Mouse (Mus musculus): ENCODE data around the gene Celf5.

Celf5 gene

DNA sequence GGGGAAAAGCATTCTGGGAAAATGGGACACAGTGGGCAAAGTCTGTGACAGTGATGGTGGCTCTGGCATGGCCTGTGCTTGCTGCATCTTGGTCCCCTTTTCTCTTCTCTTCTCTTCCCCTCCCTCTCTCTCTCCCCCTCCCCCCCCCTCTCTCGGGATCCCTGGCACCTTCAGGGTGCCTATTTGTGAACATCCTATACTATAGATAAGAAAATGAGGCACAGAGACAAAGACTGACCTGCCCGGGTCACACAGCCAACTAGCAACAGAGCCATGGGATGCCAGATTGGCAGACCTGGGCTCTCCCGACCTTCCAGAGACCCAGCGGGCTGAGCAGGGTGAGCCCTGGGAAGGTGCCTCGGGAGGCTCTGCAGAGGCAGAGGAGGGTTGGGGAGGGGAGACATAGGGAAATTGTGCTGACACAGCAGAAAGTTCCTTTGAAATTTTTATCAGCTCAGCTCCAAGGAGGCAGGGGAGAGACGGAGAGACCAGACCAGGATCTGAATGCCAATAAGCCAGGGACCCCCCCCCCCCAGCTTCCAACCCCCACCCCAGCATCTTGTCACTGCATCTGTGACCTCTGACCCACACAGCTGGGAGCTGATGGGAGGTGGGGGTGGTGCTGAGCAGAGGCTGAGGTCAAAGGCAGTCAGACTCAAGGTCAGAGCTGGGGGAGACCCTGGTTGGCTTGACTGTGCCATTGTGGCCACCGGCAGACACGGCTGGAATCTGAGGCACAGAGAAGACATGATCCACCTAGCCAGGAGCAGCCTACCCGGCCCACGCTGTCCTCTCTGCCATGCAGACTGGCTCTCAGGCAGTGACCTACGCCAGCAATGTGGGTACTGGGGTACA, 64.1 kb downstream of the Celf5 start:
- peak in 1 of 2 experiments; percentile 23 for DNase-seq (ENCODE audit: inconsistent age in 2 of 2, low spot score in 1 of 2)

DNA sequence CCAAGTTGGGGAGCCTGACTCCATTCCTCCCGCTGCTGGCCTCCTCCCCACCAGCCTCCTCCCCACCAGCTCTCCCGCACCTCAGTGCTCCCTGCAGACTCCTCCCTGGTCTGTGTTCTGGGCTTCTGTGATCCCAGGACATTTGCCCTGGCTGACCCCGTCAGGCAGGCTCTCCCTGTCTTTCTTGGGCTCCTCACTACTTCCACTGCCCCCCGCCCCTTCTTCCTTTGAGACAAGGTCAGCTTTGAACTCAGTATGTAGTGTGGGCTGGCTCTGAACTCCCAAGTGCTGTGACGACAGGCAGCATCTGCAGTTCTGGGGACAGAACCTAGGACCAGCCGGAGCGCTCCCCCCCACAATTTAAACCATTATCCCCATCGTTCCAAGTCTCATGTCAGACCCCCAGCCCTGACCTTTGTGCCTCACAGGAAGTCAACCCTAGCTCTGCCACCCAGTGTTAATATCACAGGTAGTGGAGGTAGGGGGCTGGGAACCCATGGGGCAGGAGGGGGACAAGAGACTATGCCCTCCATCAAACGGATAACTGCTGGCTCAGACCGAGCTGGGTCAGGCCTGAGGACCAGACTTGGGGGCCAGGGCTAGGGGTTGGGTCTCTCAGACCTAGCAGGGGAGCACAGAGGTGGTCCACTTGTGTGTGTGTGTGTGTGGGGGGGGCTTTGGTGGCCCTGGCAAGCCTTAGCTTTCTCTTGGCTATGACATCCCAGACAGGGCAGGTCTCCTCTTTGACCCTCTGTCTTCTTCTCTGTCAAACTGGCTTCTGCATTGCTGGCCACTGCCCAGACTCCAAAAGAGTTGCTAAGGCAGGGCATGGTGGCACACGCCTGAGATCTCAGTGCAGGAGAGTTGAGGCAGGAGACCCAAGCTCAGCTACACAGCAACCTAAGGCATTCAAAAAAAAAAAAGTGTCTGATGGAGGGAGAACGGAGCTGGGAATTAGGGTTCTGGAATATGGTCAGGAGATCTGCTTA, 65.0 kb downstream of the Celf5 start:
- peak in 1 of 2 experiments; percentile 11 for DNase-seq (ENCODE audit: inconsistent age in 2 of 2, low spot score in 1 of 2)

DNA sequence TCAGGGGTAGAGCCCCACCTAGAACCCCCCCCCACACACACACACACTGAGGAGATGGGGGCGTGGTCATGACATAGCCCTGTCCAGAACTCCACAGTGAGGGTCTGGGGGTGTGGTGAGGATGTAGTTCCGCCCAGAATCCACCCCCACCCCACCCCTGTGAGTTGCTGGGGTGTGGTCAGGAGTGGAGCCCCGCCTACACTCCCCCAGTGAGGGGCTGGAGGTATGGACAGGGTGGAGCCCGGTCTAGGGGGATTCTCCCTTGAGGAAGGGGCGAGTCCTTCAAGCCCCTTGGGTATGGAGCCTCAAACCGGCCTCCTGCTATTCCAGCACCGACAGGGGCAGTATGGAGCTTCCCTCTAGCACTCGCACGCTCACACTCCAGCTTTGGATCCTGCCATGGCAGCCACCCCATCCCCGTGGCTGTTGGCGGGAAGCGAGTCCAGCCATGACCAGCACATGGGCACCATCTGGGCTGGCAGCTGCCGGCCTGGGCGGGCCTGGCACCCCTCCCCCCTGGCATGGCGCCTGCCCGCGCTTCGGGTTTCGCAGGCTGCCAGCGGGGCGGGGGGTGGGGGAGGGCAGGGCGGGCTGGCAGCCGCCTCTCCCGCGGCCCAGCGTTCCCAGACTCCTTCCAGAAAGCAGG, 65.8 kb downstream of the Celf5 start:
- peak; percentile 83 to 92 for DNase-seq (ENCODE audit: inconsistent age in 2 of 2, low spot score in 1 of 2)

DNA sequence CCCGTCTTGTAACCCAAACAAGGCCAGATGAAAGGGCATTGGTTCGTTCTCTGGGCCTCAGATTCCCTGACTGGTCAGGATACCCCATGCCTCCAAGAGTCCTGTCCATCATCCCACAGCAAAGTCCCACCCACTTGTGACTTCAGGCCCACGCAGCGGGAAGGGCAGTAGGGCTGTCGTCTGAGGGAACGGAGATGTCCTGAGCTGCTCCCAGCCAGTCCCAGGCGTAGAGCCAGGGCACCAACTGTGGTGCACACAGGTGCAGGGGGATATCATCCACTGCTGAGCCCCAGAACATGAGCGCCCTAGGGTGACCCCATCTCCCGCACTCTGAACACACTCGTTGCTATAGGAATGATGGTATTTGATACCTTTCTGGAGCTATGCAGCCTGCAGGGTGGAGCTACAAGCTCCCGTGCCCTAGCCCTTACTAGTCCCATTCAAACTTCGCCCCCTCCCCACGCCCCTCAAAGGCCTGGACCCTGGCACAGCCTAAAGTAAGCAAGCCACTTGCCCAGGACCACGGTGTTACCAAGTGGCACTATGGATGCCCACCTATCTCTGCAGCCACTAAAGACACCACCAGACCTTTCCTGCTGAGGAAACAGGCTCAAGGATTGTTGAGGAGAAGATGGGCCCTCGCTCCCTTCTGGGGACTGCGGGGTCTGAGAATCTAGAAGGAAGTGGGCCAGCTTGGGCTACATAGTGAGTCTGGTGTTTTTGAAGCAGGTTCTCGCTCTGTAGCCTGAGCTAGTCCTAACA, 66.8 kb downstream of the Celf5 start:
- peak; percentile 44 to 68 for DNase-seq (ENCODE audit: inconsistent age in 2 of 2, low spot score in 1 of 2)

DNA sequence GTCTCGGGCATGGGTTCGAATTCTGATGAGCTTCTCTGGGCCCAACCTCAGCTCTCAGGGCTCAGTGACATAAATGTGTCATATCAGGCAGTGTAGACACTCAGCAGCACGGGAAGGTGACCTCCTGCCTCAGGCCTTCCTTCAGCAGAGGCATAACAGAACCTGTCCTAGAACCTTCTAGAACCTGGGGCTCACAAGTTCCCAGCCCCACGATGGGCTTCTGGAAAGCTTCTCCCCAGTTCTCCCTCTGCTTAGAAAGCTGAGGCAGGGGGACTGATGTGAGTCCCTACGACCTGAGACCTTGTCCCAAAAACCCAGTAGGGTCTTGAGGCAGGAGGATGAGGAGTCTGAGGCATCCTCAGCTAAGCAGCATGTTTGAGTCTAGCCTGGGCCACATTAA, 67.4 kb downstream of the Celf5 start:
- peak in 1 of 2 experiments; percentile 71 for DNase-seq (ENCODE audit: inconsistent age in 2 of 2, low spot score in 1 of 2)

DNA sequence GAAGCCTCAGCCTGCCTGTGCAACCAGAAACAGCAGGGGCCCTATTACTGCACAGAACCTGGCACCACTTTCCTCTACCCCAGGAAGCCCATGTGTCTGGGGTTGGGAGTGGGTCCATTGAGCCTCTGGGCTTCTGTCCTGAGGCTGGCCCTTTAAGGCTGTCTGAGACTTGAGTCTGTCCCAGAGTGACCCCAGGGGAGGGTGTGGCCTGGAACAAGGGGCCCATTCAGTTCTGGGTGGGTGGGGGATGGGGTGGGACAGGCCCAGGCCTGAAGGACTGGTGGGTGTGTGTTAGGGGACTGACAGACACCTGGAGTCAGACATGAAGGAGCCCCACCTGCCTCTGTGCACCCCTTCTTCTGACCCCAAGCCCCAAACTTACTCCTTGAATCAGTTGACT, 67.8 kb downstream of the Celf5 start:
- DNase-seq (ENCODE audit: inconsistent age in 2 of 2, low spot score in 1 of 2), result peak in 1 of 2 experiments; percentile 49

DNA sequence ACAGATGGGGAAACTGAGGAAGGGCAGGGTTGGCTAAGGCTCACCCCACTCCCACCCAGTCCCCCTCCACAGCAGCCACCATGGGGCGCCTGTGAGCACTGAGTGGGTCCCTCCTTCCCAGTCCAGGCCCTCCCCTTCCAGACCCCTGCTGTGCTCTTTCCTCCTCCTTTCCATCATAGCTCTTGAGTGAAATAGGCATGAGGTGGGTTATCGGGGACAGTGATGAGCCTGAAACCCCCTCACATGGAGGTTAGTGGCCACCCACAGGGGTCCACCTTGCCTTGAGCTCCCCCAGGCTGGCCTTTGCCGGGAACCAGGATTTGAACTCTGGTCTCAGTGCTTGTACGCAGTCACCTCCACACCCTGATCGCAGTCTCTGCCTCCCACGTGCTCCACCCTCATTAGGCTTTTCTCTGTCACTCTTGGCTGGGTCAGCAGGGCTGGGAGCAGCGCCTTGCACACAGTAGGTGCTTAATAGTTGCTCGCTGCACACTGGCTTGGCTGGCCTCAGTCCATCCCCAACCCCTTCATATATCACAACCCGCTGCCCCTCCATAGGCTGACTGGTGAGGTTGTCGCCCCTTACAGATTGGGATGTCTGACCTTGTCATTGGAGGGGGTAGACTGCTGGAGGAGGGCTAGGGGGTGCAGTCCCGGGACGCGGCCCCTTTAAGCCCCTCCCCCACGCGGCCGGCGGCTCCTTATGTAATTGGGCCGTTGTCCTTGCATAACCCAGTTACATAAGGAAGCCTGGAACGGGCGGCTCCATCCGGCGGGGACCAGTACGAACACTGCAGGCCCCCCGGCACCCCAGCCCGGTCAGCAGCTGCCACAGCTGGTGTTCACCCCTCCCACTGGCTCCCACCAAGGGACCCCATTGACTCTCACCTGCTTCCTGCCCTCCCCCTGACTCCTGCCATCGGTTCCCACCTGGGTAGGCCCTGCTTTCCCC, 68.9 kb downstream of the Celf5 start:
- DNase-seq (ENCODE audit: inconsistent age in 2 of 2, low spot score in 1 of 2), result peak; percentile 93 to 97

DNA sequence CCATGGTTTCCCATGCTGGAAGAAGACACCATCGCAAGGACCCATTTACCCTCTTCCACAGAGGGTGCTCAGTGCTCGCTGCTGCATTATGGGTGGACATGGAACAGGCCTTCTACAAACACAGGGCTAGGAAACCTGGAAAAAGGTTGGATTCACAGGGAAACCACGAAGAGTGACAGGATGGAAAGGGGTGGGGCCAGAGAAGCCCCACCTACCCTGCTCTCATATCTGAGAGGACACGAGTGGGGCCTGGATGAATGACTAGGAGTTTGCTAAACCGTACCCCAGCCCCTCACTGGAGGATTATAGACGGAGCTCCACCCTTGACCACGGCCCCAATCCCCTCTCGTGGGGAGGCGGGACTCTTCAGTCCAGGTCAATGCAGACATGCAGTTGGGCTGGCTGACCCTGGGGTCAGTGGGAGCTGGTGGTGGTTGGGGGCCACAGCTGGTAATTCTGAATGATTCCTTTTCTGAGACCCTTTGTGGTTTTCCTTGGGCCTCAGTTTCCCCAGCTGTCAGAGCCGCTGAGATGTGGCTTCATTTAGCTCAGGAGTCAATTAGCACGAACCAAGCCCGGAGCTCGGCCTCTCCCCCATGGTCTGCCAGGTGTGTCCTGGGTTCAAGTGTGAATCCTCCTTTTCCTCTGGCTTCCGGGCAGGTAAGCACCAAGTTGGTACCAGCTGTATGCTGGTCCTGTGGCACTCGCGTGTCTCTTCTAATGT, 69.8 kb downstream of the Celf5 start:
- DNase-seq (ENCODE audit: inconsistent age in 2 of 2, low spot score in 1 of 2), result peak; percentile 43 to 66

DNA sequence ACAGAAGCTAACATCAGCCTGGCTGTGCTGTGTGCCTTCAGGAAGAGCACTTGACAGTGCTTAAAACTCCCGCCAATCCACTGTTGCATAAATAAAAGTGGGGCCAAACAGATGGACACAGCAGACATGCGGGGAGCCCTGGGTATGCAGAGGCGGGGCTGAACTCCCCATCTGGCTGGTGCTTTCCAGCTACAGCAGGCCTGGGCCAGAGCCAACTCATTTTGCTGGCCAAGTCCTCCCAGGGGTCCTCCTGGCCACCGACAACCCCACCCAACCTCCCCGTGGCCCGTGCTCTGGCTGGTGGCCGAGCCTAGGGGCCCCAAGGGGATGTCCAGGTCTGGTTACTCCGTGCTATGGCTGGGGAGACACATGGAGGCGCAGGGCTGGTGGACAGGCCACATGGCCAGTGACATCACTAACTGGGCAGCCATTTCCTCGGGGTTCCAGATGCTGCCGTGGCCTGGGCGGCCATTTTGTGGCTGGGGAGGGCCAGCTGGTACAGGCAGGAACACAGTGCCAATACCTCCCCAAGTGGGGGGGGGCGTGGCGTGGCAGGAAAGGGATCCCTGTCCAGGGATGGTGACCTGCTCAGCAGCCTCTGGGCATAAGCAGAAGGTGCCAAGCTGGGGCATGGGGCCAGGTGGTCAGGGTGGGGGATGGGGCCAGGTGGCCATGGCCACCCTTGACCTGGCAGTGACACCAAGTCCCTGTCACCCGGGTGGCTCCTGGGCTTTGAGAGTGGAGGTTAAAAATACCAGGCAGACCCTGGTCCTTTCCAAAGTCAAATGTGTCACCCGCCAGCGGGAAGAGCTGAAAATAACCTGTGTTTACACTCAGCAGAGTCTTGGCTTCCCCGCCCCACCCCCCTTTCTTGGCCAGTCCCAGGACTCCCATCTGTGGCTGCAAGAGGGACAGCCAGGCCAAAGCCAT, 70.8 kb downstream of the Celf5 start:
- DNase-seq (ENCODE audit: inconsistent age in 2 of 2, low spot score in 1 of 2), result peak; percentile 84 to 92

DNA sequence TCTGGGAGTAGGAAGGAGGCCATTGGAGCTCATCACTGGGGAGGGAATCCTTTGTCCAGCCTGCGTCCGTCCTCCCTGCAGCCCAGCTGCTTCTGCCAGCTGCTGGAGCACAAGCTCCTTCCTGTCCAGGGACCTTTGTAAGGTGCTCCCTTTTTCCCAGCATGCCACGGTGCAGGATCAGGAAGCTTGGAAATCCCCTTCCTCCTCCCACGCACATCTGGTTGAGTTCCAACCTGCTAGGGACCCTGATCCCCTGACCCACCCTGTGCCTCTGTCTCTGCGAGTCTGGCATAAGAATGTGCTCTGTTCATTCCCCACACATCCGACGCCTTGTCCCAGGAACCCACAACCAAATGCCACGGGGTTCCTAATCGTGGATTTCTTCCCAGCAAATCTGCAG, 71.5 kb downstream of the Celf5 start:
- peak; percentile 51 to 81 for DNase-seq (ENCODE audit: inconsistent age in 2 of 2, low spot score in 1 of 2)

DNA sequence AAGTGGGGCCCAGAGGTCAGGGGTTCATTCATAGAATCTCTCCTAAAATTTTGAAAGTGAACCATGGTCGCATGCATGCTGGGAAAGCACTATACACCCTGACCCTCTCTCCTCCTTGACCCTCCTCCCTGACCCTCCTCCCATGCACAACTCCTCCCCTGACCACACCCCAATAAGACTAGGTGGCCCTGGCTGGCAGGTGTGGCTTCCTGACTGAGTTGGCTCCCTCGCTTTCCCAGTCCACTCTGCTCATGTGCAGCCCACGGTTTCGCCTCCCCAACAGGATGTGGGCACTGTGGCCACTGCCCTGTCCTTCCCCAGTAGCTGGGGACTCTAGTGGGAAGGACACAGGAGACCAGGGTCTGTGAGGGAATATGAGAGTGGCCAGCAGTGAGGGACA, 72.2 kb downstream of the Celf5 start:
- DNase-seq (ENCODE audit: inconsistent age in 2 of 2, low spot score in 1 of 2), result peak; percentile 44 to 62

DNA sequence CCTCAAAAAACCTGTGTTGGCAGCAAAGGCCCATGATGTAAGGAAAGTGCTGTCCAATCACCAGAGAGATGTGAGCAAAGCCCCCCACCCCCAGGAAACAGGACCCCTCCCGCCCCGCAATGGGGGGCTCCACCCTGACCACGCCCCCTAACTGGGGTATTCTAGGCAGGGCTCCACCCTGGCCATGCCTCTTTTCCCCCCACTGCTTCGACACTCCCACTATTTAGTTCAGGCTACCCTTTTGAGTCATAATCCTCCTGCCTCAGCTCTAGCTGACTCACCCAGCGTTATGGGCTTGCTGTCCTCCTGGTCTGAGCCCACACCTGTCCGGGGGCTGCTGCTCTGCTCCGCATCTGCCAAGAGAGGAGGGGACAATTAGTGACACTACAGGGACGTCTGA, 73.2 kb downstream of the Celf5 start:
- DNase-seq (ENCODE audit: inconsistent age in 2 of 2, low spot score in 1 of 2), result peak in 1 of 2 experiments; percentile 47
